Mouse (Mus musculus) ES-Bruce4 (cell line): ENCODE results near the gene 4930539E08Rik. TPM values are rescaled to one million over a fixed set of nuclear protein-coding genes. Genes with fewer than 3 reads are reported as not detected.

Experiments
- H3K27ac ChIP-seq: 2 replicates; pipeline ENCODE4 v1.5.1; 2012; ENCODE audit warnings: low read length, inconsistent platforms; ENCODE audit not compliant: insufficient read depth
- H3K27me3 ChIP-seq: 2 replicates; pipeline ENCODE4 v1.6.1; 2012; ENCODE audit warnings: mild to moderate bottlenecking, low read length, inconsistent platforms; ENCODE audit not compliant: control insufficient read depth, poor library complexity, insufficient read depth, severe bottlenecking
- H3K36me3 ChIP-seq: 2 replicates; pipeline ENCODE4 v1.6.1; 2012; ENCODE audit warnings: inconsistent platforms, mild to moderate bottlenecking, low read length, moderate library complexity; ENCODE audit not compliant: control insufficient read depth, poor library complexity, insufficient read depth, severe bottlenecking
- H3K4me1 ChIP-seq: one replicate; pipeline ENCODE4 v1.8.1; 2011; ENCODE audit warnings: low read length; ENCODE audit not compliant: control insufficient read depth, insufficient read depth
- H3K4me3 ChIP-seq: 2 replicates; pipeline ENCODE4 v1.5.1; 2011; ENCODE audit warnings: low read depth, mild to moderate bottlenecking, low read length
- H3K9ac ChIP-seq: 2 replicates; pipeline ENCODE4 v1.6.1; 2012; ENCODE audit warnings: low read depth, mild to moderate bottlenecking, inconsistent platforms; ENCODE audit not compliant: poor library complexity, severe bottlenecking
- H3K9me3 ChIP-seq: replicated peaks from 2 replicates; pipeline ENCODE4 v1.6.1; 2012; ENCODE audit warnings: mild to moderate bottlenecking, low read length, inconsistent platforms; ENCODE audit not compliant: control insufficient read depth, poor library complexity, insufficient read depth, severe bottlenecking
- CTCF ChIP-seq: IDR thresholded peaks from one replicate; pipeline ENCODE4 v1.8.1; 2011; ENCODE audit warnings: low read depth, low read length
- EP300 ChIP-seq: IDR thresholded peaks from 2 replicates; pipeline ENCODE4 v1.6.1; 2011; ENCODE audit warnings: low read depth, low read length; ENCODE audit not compliant: insufficient read depth
- POLR2A ChIP-seq: IDR thresholded peaks from one replicate; pipeline ENCODE4 v1.8.1; 2011; ENCODE audit warnings: low read length; ENCODE audit not compliant: insufficient read depth
- polyA plus RNA-seq: library from polyadenylated mRNA; stranded (reverse); fragments of >200 nt; gene quantifications from 2 replicates; pipeline ENCODE4 v1.2.4, GENCODE M21; 2011; ENCODE audit warnings: low read depth; ENCODE audit not compliant: missing spikeins, insufficient read depth, insufficient read length

4930539E08Rik gene
- polyA plus RNA-seq, 1 experiment: 1.5 TPM

GRCm38 (mm10) chr17:28854377-28854776 is 60.7 kb downstream of the 4930539E08Rik start:
- Histone ChIP-seq H3K9me3 (peaks cover 7% of the 10 kb centered on the region), H3K27ac (no peak overlapping the region), H3K9ac (no peak overlapping the region), H3K27me3 (no peaks in the 10 kb centered on the region), H3K36me3 (no peaks in the 10 kb centered on the region), H3K4me1 (no peaks in the 10 kb centered on the region), H3K4me3 (no peak overlapping the region)
- no peak for TF ChIP-seq EP300
- TF ChIP-seq CTCF: no peak
- no peak for TF ChIP-seq POLR2A

- Histone ChIP-seq H3K27me3 (no peaks in the 10 kb centered on the region), H3K9ac (no peak overlapping the region), H3K27ac (no peak overlapping the region)
Observed at GRCm38 (mm10) chr17:28850511-28850910, 64.6 kb downstream of the 4930539E08Rik start.

GRCm38 (mm10) chr17:28846974-28847617 is 68.0 kb downstream of the 4930539E08Rik start:
- Histone ChIP-seq H3K4me1 (no peaks in the 10 kb centered on the region), H3K27me3 (no peaks in the 10 kb centered on the region), H3K27ac (no peak overlapping the region), H3K4me3 (no peak overlapping the region), H3K9ac (no peak overlapping the region), H3K9me3 (no peaks in the 10 kb centered on the region), H3K36me3 (no peaks in the 10 kb centered on the region)
- no peak for TF ChIP-seq CTCF
- no peak for TF ChIP-seq POLR2A
- no peak for TF ChIP-seq EP300

More at GRCm38 (mm10) chr17:28850511-28850910, 64.6 kb downstream of the 4930539E08Rik start:
- H3K4me3 ChIP-seq: no peak overlapping the region
- no peaks in the 10 kb centered on the region for H3K4me1 ChIP-seq
- no peaks in the 10 kb centered on the region for H3K9me3 ChIP-seq
- H3K36me3 ChIP-seq: no peaks in the 10 kb centered on the region
- no peak for TF ChIP-seq POLR2A
- TF ChIP-seq CTCF: no peak
- TF ChIP-seq EP300: no peak

Other genes starting within 250 kb of the 4930539E08Rik start
- gene Slc26a8, start 225.1 kb downstream of the 4930539E08Rik start, polyA plus RNA-seq: 1.2 and 2.3 TPM in 2 replicates
- gene Mapk14, start 224.0 kb downstream of the 4930539E08Rik start, polyA plus RNA-seq: 70.3 and 78.5 TPM in 2 replicates
- gene AC170998.1, start 189.2 kb downstream of the 4930539E08Rik start, polyA plus RNA-seq: 8.5 and 8.8 TPM in 2 replicates
- gene Mapk13, start 146.0 kb downstream of the 4930539E08Rik start, polyA plus RNA-seq: 49.0 and 50.7 TPM in 2 replicates
- 89.8 and 92.9 TPM in 2 replicates for gene Brpf3, start 114.2 kb downstream of the 4930539E08Rik start, polyA plus RNA-seq
- 0.15 TPM in 1 of 2 replicates, not detected in the other for gene Pnpla1, start 56.9 kb downstream of the 4930539E08Rik start, polyA plus RNA-seq
- gene Pxt1, start 28.5 kb upstream of the 4930539E08Rik start, polyA plus RNA-seq: 0.67 and 2.4 TPM in 2 replicates
- 75.3 and 77.9 TPM in 2 replicates for gene Kctd20, start 36.6 kb upstream of the 4930539E08Rik start, polyA plus RNA-seq
- gene Stk38, start 92.7 kb upstream of the 4930539E08Rik start, polyA plus RNA-seq: 171 TPM in 2 replicates
- 541 and 557 TPM in 2 replicates for gene Srsf3, start 117.3 kb upstream of the 4930539E08Rik start, polyA plus RNA-seq
- gene Cdkn1a, start 175.7 kb upstream of the 4930539E08Rik start, polyA plus RNA-seq: 171 and 178 TPM in 2 replicates
- not detected in 2 replicates for gene Rab44, start 198.8 kb upstream of the 4930539E08Rik start, polyA plus RNA-seq